Mouse (Mus musculus) heart, adult 2 months (tissue): ENCODE measurements at regions not wholly inside any gene's neighbourhood (a gene's known extent, or its start where the extent isn't known, plus 50 kb on each side); places are given as distances from the start of the nearest gene placed in this dataset.

ENCODE experiments used
- CTCF ChIP-seq: fragments of 200-600 bp; IDR thresholded peaks from 2 replicates; pipeline ENCODE4 v1.8.1; 2022; ENCODE audit warnings: antibody characterized with exemption, mild to moderate bottlenecking, moderate library complexity
- EP300 ChIP-seq: fragments of 200-500 bp; IDR thresholded peaks from 2 replicates; pipeline ENCODE4 v1.6.1; 2011; ENCODE audit warnings: low read depth, low read length, control low read depth; ENCODE audit not compliant: insufficient read depth
- POLR2A ChIP-seq: fragments of 200-500 bp; IDR thresholded peaks from 2 replicates; pipeline ENCODE4 v1.6.1; 2011; ENCODE audit warnings: mild to moderate bottlenecking, low read depth, low read length, control low read depth; ENCODE audit not compliant: insufficient read depth

DNA sequence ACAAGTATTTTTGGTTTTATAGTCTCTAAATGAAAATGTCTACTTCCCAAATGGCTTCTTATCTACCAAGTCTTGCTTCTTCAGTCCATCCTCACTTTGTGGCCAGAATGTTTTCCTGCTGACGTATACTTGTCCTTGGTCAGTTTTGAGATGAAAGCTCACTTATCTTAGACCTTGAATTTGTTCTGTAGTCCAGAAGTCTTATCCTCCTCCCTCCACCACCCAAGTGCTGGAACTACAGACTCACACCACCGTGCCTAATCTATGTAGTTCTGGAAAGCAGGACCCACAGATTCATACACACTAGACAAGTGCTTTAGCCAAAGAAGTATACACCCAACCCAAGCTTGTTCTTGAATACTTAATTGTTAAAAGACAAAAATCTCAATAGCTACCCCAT, 477.2 kb upstream of the A1bg start:
- no peak for TF ChIP-seq CTCF
- no peak for TF ChIP-seq POLR2A
- no peak for TF ChIP-seq EP300
